In genomic region chr3:106721397-106722027, GRCm38 (mm10) we compare ENCODE assay signal across 8 mouse cellular contexts. TPM values are rescaled to one million over a fixed set of nuclear protein-coding genes. Genes with fewer than 3 reads are reported as not detected.
A peak's percentile ranks its signal among the peaks of the same experiment; 100 is the strongest.
DNase-seq lines count a peak whose midpoint lies in the region; ATAC-seq lines count a peak whose summit lies in the region.

No protein-coding gene starts in this region.

- peak; percentile 89 for ATAC-seq in megakaryocyte progenitor cell, adult 5-6 weeks (replicated peaks; ENCODE audit: poor library complexity)

- peak; percentile 100 for DNase-seq in adipocyte (ENCODE audit: low spot score)
- peak; percentile 98 for DNase-seq in embryo, embryonic 10 days (ENCODE audit: low spot score)
- peak; percentile 90 for DNase-seq in gastrocnemius, postnatal 10 days
- DNase-seq in induced T-regulatory cell, adult 2 months (ENCODE audit: low read depth) = peak; percentile 99
- peak; percentile 98 for DNase-seq in left cerebral cortex, adult 9 months (ENCODE audit: low spot score in 2 of 2)
- DNase-seq in right cerebral cortex, postnatal 14 days = peak; percentile 92
- DNase-seq in urinary bladder, postnatal 4 days (ENCODE audit: low spot score in 2 of 2) = peak; percentile 95 to 96

RNA-seq across cellular contexts. Expression of gene Lrif1, which starts 36.7 kb away (rescaled TPM):
- 1 to 10 TPM; 7.1 to 9.1 TPM for total RNA-seq in gastrocnemius, postnatal 10 days (2021)
- 44.0 and 56.5 TPM in 2 replicates for total RNA-seq in megakaryocyte progenitor cell, adult 5-6 weeks (2015)
- total RNA-seq in megakaryocyte progenitor cell, adult 5-6 weeks (2017) = 27.9 and 35.1 TPM in 2 replicates

Comparison
In these comparisons a context has a peak if more than half of its experiments do, and no peak if none do; other contexts are left out.
1. Peak in every context shown above with its lines: DNase-seq and ATAC-seq.